Mouse (Mus musculus) heart, adult 2 months (tissue): ENCODE measurements around the gene Dnajc5. TPM values are rescaled to one million over a fixed set of nuclear protein-coding genes. Genes with fewer than 3 reads are reported as not detected.

Experiments
- DNase-seq, 2 experiments: peaks; one replicate each; pipeline ENCODE4 v3.0.0; 2021
- H3K27ac ChIP-seq: fragments of 200-600 bp; 2 replicates; pipeline ENCODE4 v1.8.1; 2022
- H3K27me3 ChIP-seq: fragments of 200-500 bp; 2 replicates; pipeline ENCODE4 v1.6.1; 2012; ENCODE audit warnings: mild to moderate bottlenecking, low read length, inconsistent platforms, mixed read lengths; ENCODE audit not compliant: control insufficient read depth, insufficient read depth
- H3K36me3 ChIP-seq: fragments of 200-500 bp; 2 replicates; pipeline ENCODE4 v1.6.1; 2012; ENCODE audit warnings: low read length, inconsistent platforms; ENCODE audit not compliant: control insufficient read depth, insufficient read depth
- H3K4me1 ChIP-seq: fragments of 200-500 bp; 2 replicates; pipeline ENCODE4 v1.6.1; 2011; ENCODE audit warnings: low read length; ENCODE audit not compliant: control insufficient read depth, insufficient read depth
- H3K4me3 ChIP-seq: fragments of 200-600 bp; 2 replicates; pipeline ENCODE4 v1.8.1; 2022
- H3K79me2 ChIP-seq: fragments of 200-500 bp; replicated peaks from 2 replicates; pipeline ENCODE4 v1.6.1; 2012; ENCODE audit warnings: mild to moderate bottlenecking, inconsistent platforms, low read length, moderate library complexity, mixed read lengths; ENCODE audit not compliant: control insufficient read depth, insufficient read depth
- H3K9ac ChIP-seq: fragments of 200-500 bp; 2 replicates; pipeline ENCODE4 v1.6.1; 2012; ENCODE audit warnings: low read depth, mild to moderate bottlenecking, control low read depth, inconsistent platforms, low read length, mixed read lengths
- CTCF ChIP-seq: fragments of 200-600 bp; IDR thresholded peaks from 2 replicates; pipeline ENCODE4 v1.8.1; 2022; ENCODE audit warnings: antibody characterized with exemption, mild to moderate bottlenecking, moderate library complexity
- EP300 ChIP-seq: fragments of 200-500 bp; IDR thresholded peaks from 2 replicates; pipeline ENCODE4 v1.6.1; 2011; ENCODE audit warnings: low read depth, low read length, control low read depth; ENCODE audit not compliant: insufficient read depth
- POLR2A ChIP-seq: fragments of 200-500 bp; IDR thresholded peaks from 2 replicates; pipeline ENCODE4 v1.6.1; 2011; ENCODE audit warnings: mild to moderate bottlenecking, low read depth, low read length, control low read depth; ENCODE audit not compliant: insufficient read depth
- WGBS: fragments of 180-500 bp; shearing (Covaris S2); methylation state at CpG from one replicate; pipeline ENCODE4 v1.1.7; 2018; 5-methylcytosine and 5-hydroxymethylcytosine counted together
- intact Hi-C: fragments of 180-260 bp; cut with DNase I; formaldehyde crosslinking; loops from one replicate; pipeline ENCODE4 v1.15.1; 2025
- polyA plus RNA-seq: library from polyadenylated mRNA; depleted of rRNA; stranded (reverse); fragments of >200 nt; gene quantifications from 2 replicates; pipeline ENCODE4 v1.2.3, GENCODE M21; 2012
- total RNA-seq, 2 experiments: library from RNA; stranded (reverse); gene quantifications; 2 replicates each; pipeline ENCODE4 v1.2.3; 2021

Gene Dnajc5
- total and polyA plus RNA-seq, 3 experiments = 43.4 to 71.5 (median 62.3) TPM

DNA sequence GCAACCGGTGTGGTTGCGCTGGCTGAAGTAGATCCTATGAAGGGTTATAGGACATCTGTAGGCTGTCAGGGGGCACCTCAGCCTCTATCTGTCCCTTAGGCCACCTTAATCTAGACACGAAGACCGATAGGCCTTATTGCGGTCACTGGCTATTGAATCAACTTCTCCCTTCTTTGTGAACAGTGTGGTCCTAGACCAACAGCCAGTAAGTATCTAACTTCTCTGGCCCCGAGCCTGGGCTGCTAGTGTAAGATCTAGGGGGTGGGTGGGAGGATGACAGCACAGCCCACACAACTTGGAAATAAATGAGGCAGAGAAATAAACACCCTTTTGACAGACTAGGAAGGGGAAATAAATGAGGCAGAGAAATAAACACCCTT lies 72.7 kb downstream of the Dnajc5 start:
- no peak for TF ChIP-seq EP300
- TF ChIP-seq POLR2A = no peak
- no peaks in the 10 kb centered on the region for H3K36me3 ChIP-seq
- peak overlapping the region; percentile 87 for H3K27ac ChIP-seq
- H3K4me1 ChIP-seq = 0 out of 2 replicates have a peak, but pooled peaks cover 6% of the 10 kb centered on the region
- WGBS = 3% methylated on average over 6 of the region's 6 CpGs
- H3K79me2 ChIP-seq = no peaks in the 10 kb centered on the region; the same call in 1 of the 2 replicates
- H3K9ac ChIP-seq = peak overlapping the region; percentile 96
- H3K27me3 ChIP-seq = no peaks in the 10 kb centered on the region
- DNase-seq = no peak
- H3K4me3 ChIP-seq = peak overlapping the region; percentile 95
- intact Hi-C loops = loop anchor here (10.0 kb wide), 1 partner anchor 438 kb away; the partner anchor contains the start of gene Eef1a2

DNA sequence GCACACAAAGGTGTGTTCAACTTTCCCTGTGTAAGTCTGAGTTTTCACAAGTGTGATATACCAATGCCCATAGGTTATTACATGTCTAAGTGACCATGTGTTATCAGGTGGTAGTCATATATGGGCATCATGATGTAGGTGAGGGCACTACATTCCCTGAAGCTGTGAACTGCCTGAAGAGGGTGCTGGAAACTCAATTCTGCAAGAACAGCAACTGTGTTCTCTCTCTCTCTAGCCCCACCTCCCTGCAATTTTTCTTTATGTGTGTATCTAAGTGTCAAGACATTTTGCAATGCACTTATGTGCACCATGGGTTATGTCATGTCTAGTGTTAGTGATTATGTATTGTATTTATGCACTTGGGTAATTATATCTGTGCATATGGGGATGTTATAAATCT lies 73.7 kb downstream of the Dnajc5 start:
- Histone ChIP-seq H3K36me3 (no peaks in the 10 kb centered on the region), H3K4me3 (no peak overlapping the region), H3K9ac (no peak overlapping the region), H3K79me2 (no peaks in the 10 kb centered on the region; the same call in 1 of the 2 replicates), H3K27ac (no peak overlapping the region), H3K4me1 (peaks cover 6% of the 10 kb centered on the region; the same call in 1 of the 2 replicates), H3K27me3 (no peaks in the 10 kb centered on the region)
- intact Hi-C loops = loop anchor here (2.0 to 10.0 kb wide), 2 partner anchors 201 to 439 kb away; partner anchors contain the start of gene Eef1a2
- no peak for TF ChIP-seq EP300
- no peak for DNase-seq

DNA sequence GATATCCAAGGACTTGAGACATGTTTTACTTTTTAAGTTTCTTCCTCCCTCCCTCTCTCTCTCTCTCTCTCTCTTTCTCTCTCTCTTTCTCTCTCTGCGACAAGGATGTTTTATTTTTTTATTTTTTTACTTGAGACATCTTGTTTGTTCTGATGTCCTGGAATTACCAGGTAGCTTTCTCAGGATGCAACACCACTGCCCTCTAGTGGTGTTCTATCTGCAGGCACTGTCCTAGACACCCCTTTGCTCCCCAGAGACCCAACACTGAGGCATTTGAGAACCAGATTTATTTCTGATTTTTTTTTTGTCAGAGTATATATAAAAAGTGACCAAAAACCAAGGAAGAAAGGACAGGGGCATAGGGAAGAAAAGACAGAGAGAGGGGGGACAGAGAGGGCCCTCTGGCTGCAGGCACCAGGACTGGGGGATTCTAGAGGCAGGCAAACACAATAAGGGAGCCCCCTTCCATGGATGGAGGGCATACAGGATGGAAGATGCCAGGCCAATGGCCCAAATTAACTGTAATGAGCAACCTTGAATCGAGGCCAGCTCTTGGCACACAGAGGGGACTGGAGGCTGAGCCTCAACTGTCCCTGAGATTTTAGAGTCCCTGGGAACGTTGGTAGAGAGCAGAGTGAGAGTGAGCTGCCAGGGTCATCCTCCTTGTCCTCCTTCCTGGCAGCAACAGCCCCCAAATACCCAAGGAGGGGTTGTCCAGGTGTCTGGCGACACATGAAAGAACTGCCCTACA lies 74.8 kb downstream of the Dnajc5 start:
- TF ChIP-seq CTCF = peak; percentile 81
- no peak for TF ChIP-seq POLR2A
- H3K9ac ChIP-seq = no peak overlapping the region
- H3K4me3 ChIP-seq = no peak overlapping the region
- no peaks in the 10 kb centered on the region for H3K36me3 ChIP-seq
- peak in 1 of 2 experiments; percentile 30 for DNase-seq
- no peaks in the 10 kb centered on the region; the same call in 1 of the 2 replicates for H3K79me2 ChIP-seq
- H3K4me1 ChIP-seq = peaks cover 7% of the 10 kb centered on the region; the same call in 1 of the 2 replicates
- intact Hi-C loops = loop anchor here (2.0 to 10.0 kb wide), 2 partner anchors 202 to 440 kb away; partner anchors contain the start of gene Eef1a2
- no peak overlapping the region for H3K27ac ChIP-seq
- WGBS = 63% methylated on average over 4 of the region's 4 CpGs
- no peaks in the 10 kb centered on the region for H3K27me3 ChIP-seq

DNA sequence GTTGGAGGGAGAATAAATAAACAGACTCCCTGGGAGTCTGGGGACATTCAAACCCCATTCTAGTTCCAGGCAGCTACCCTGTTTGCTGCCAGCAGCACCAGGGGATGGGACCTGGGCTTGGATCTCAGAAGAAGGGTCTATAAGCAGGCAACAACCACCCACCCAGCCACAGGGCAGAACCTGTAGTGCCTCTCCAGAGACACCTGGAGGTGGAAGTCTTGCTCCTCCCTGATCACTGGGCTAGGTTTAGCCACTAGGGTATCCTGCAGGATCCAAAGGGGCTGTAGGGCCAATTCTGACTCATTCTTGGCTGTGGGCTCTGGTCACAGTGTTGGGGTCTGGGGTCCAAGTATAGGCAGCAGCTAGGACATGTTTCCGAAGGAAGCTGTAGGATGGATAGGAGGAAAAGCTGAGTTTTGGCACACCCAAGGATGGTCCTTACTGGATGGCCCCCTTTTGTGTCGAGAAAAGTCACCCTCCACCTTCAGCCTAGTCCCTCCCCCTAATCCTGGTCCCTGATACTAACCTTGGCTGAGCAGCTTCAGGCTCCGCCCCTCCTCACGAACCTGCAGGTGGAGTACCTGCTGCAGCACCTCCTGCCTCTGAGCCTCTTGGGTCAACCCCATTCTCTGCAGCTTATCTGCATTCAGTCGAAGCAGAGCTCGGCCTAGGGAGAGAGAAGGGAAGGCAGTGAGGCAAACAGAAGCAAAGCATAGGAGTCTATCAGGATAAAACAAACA lies 76.1 kb downstream of the Dnajc5 start:
- H3K79me2 ChIP-seq = no peaks in the 10 kb centered on the region; the same call in 1 of the 2 replicates
- no peak overlapping the region for H3K9ac ChIP-seq
- no peak for TF ChIP-seq CTCF
- no peak for TF ChIP-seq EP300
- no peak for TF ChIP-seq POLR2A
- WGBS = 67% methylated on average over 6 of the region's 6 CpGs
- peaks cover 9% of the 10 kb centered on the region for H3K4me1 ChIP-seq
- no peaks in the 10 kb centered on the region for H3K27me3 ChIP-seq
- H3K4me3 ChIP-seq = no peak overlapping the region
- no peak for DNase-seq
- no peaks in the 10 kb centered on the region for H3K36me3 ChIP-seq
- intact Hi-C loops = loop anchor here (10.0 kb wide), 1 partner anchor 442 kb away; the partner anchor contains the start of gene Eef1a2
- H3K27ac ChIP-seq = no peak overlapping the region

DNA sequence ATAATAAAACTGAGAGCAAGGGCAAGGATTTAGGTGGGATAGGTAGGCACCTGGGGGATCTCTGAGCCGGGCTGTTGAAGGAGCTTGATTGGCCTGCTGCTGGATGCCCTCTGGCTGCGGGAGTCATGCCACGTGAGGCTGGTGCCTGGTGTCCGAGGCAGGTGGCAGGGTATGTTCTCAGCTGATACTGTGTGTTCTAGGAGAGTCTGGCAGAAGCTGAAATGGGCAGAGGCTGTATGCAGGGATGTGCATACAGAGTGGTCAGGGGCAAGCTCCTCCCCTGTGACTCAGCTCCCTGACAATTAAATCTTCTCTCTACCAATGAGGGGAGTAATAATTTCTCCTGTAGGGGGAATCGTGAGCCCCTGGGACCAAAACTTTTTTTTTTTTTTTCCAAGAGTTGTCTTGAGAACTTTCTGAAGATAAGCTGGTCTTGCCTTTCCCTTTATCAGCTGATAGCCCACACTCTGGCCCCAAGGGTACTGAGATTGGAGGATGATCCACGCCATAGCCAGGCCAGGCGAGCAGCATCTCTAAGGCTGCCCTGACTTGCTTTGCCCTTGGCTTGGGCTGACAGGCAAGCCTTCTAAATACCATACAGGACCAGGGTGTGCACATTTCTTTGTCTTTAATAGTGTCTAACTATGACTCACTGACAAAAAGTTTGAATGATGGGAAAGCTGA lies 77.2 kb downstream of the Dnajc5 start:
- Histone ChIP-seq H3K4me3 (no peak overlapping the region), H3K4me1 (peaks cover 6% of the 10 kb centered on the region), H3K36me3 (no peaks in the 10 kb centered on the region), H3K79me2 (no peaks in the 10 kb centered on the region), H3K9ac (no peak overlapping the region), H3K27ac (no peak overlapping the region), H3K27me3 (no peaks in the 10 kb centered on the region)
- intact Hi-C loops = loop anchor here (10.0 kb wide), 1 partner anchor 443 kb away; the partner anchor contains the start of gene Eef1a2
- DNase-seq = no peak
- WGBS = 69% methylated on average over 7 of the region's 7 CpGs
- TF ChIP-seq POLR2A (no peak), CTCF (0 out of 2 replicates have a peak, but pooled peaks have one; percentile 7), EP300 (no peak)
